Mouse (Mus musculus): ENCODE results near the gene Ube2e2. TPM values are rescaled to one million over a fixed set of nuclear protein-coding genes. Genes with fewer than 3 reads are reported as not detected.
A peak's percentile ranks its signal among the peaks of the same experiment; 100 is the strongest.

Gene Ube2e2
- total and polyA plus RNA-seq, 3 experiments, result not detected

DNA sequence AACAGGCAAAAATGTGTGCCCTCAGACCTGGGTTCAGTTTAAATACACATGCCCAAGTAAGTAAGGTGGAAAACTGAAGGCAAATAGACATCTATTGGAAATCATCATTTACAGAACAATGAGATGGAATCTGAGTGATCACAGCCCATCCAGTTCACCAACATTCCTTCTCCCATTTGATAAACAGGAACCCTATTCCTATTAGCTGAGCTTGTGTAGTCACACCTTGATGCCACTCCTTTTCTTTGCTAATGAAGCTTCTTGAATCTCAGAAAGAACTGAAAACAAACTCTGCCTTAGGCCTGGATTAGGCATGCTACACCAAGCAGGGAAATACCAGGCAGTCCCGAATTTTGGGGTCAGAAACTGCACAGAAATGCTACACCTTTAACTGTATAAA is 227.8 kb downstream of the Ube2e2 start:
- no peak for DNase-seq (ENCODE audit: extremely low read depth)
- in situ Hi-C loops (cut with MboI; ENCODE audit: low pct_ligation_motif_present, low pct_unique_long_range_greater_than_20kb, low sequenced_read_pairs) (no loop called here), dilution Hi-C loops (cut with MboI; ENCODE audit: extremely low pct_ligation_motif_present, extremely low pct_unique_long_range_greater_than_20kb, low sequenced_read_pairs) (no loop called here)
- no peak overlapping the region for H3K4me3 ChIP-seq (replicated peaks in 1 of 3; ENCODE audit: low read depth in 2 of 3, low read length in 2 of 3, poor library complexity in 1 of 3)
- H3K4me2 ChIP-seq (ENCODE audit: insufficient read depth, low read depth, poor library complexity, severe bottlenecking), result no peak overlapping the region
- no peak for TF ChIP-seq POLR2A (IDR thresholded peaks at IDR 0.05; ENCODE audit: low read depth, low read length)
- TF ChIP-seq IRF4 (IDR thresholded peaks at IDR 0.05; ENCODE audit: low read depth, low read length), result no peak
- no peak for TF ChIP-seq JUND (conservative IDR thresholded peaks at IDR 0.05; ENCODE audit: low read depth, low read length)
- no peak for TF ChIP-seq SIN3A (IDR thresholded peaks at IDR 0.05; ENCODE audit: low read length)
- TF ChIP-seq GABPA (IDR thresholded peaks at IDR 0.05; ENCODE audit: insufficient replicate concordance, low read depth, low read length), result no peak
- TF ChIP-seq UBTF (IDR thresholded peaks at IDR 0.05; ENCODE audit: low read depth, low read length), result no peak
- no peak for TF ChIP-seq HCFC1 (IDR thresholded peaks at IDR 0.05; ENCODE audit: low read depth, low read length)
- TF ChIP-seq CHD1 (IDR thresholded peaks at IDR 0.05; ENCODE audit: low read depth, low read length), result no peak
- TF ChIP-seq MAX (IDR thresholded peaks at IDR 0.05; ENCODE audit: low read length), result no peak
- no peak for TF ChIP-seq JUN (IDR thresholded peaks at IDR 0.05; ENCODE audit: insufficient read depth, low read depth, low read length)
- TF ChIP-seq TBP (conservative IDR thresholded peaks at IDR 0.05; ENCODE audit: low read depth, low read length), result no peak
- no peak for TF ChIP-seq PAX5 (IDR thresholded peaks at IDR 0.05; ENCODE audit: low read length)
- no peak for TF ChIP-seq CHD2 (IDR thresholded peaks at IDR 0.05; ENCODE audit: low read length)
- TF ChIP-seq NELFE (IDR thresholded peaks at IDR 0.05; ENCODE audit: low read depth, low read length), result no peak
- no peak for TF ChIP-seq ZKSCAN1 (IDR thresholded peaks at IDR 0.05; ENCODE audit: borderline replicate concordance, low read depth, low read length)
- no peak for TF ChIP-seq MYC (IDR thresholded peaks at IDR 0.05; ENCODE audit: low read depth, low read length)
- no peak for TF ChIP-seq ZNF384 (IDR thresholded peaks at IDR 0.05; ENCODE audit: low read depth, low read length)
- no peak for TF ChIP-seq MEF2A (IDR thresholded peaks at IDR 0.05; ENCODE audit: borderline replicate concordance, low read depth, low read length)
- no peak for TF ChIP-seq RCOR1 (conservative IDR thresholded peaks at IDR 0.05; ENCODE audit: low read depth, low read length)
- TF ChIP-seq SMC3 (IDR thresholded peaks at IDR 0.05; ENCODE audit: low read depth, low read length), result no peak
- peaks cover 7% of the 10 kb centered on the region for H3K9me3 ChIP-seq (replicated peaks; ENCODE audit: low read length)
- H3K27me3 ChIP-seq (replicated peaks), result no peaks in the 10 kb centered on the region
- H3K79me2 ChIP-seq (replicated peaks; ENCODE audit: control insufficient read depth, extremely low read depth, insufficient read depth, poor library complexity, severe bottlenecking), result no peaks in the 10 kb centered on the region
- H3K27ac ChIP-seq (ENCODE audit: insufficient read depth, low read depth), result no peak overlapping the region
- no peaks in the 10 kb centered on the region for H3K36me3 ChIP-seq (replicated peaks in 1 of 2; ENCODE audit: control insufficient read depth in 1 of 2, insufficient read depth in 1 of 2, low read length in 1 of 2)
- H3K4me1 ChIP-seq (ENCODE audit: control insufficient read depth in 1 of 2, insufficient read depth in 2 of 2), result peaks cover 0 to 34% of the 10 kb centered on the region in 2 experiments; a peak in 3 of 4 replicates
- no peak overlapping the region for H3K9ac ChIP-seq (ENCODE audit: insufficient read depth, low read depth)

DNA sequence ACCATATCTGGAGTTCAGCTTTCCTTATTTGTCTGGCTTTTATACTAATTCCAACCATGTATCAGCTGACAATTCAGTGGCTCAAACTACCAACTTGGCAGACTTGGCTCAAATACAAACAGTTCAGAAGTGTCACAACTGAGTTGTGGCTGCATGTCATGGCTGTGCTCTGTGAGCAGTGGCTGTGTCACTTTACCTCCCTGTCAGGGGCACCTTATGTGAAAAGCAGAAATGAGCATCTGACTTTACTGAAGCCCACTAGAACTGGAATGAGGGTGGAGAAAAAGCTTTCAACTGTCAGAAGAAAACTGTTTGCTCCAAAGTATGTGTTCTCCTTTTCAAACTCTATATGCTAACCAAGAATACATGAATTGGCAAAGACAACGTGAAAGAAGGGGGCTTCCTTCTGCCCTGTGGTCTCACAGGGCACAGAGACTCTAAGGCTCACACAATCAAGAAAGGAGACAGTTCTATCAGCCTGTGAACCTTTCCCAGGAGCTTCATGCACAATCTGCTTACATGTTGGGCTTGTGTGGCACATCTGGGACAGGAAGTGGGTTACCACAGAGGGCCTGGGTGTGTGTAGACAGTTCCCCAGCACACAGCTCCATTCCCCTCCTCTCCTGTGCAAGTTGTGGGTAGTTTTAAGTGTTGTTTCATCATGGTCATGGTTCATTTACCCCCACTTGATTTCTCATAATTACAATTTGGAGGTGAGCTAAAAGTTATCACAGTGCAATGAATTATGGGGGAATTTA is 228.6 kb downstream of the Ube2e2 start:
- Histone ChIP-seq H3K9ac (ENCODE audit: insufficient read depth, low read depth) (no peak overlapping the region), H3K4me3 (replicated peaks in 1 of 3; ENCODE audit: low read depth in 2 of 3, low read length in 2 of 3, poor library complexity in 1 of 3) (no peak overlapping the region), H3K9me3 (replicated peaks; ENCODE audit: low read length) (peaks cover 7% of the 10 kb centered on the region), H3K27me3 (replicated peaks) (no peaks in the 10 kb centered on the region), H3K4me2 (ENCODE audit: insufficient read depth, low read depth, poor library complexity, severe bottlenecking) (no peak overlapping the region), H3K27ac (ENCODE audit: insufficient read depth, low read depth) (no peak overlapping the region), H3K4me1 (ENCODE audit: control insufficient read depth in 1 of 2, insufficient read depth in 2 of 2) (peaks cover 0 to 34% of the 10 kb centered on the region in 2 experiments; a peak in 3 of 4 replicates), H3K79me2 (replicated peaks; ENCODE audit: control insufficient read depth, extremely low read depth, insufficient read depth, poor library complexity, severe bottlenecking) (no peaks in the 10 kb centered on the region), H3K36me3 (replicated peaks in 1 of 2; ENCODE audit: control insufficient read depth in 1 of 2, insufficient read depth in 1 of 2, low read length in 1 of 2) (no peaks in the 10 kb centered on the region)
- dilution Hi-C loops (cut with MboI; ENCODE audit: extremely low pct_ligation_motif_present, extremely low pct_unique_long_range_greater_than_20kb, low sequenced_read_pairs), result no loop called here
- TF ChIP-seq ETS1 (conservative IDR thresholded peaks at IDR 0.05; ENCODE audit: low read depth, low read length) (peak; percentile 27; the same call in 1 of the 2 replicates), USF2 (conservative IDR thresholded peaks at IDR 0.05; ENCODE audit: low read depth, low read length) (no peak), BHLHE40 (IDR thresholded peaks at IDR 0.05; ENCODE audit: low read depth, low read length) (peak; percentile 27; the same call in 1 of the 2 replicates), E2F4 (IDR thresholded peaks at IDR 0.05; ENCODE audit: insufficient replicate concordance, low read depth, low read length) (no peak), POLR2A (IDR thresholded peaks at IDR 0.05; ENCODE audit: low read depth, low read length) (no peak), ZNF384 (IDR thresholded peaks at IDR 0.05; ENCODE audit: low read depth, low read length) (no peak), ZC3H11A (IDR thresholded peaks at IDR 0.05; ENCODE audit: low read depth, low read length) (no peak)
- DNase-seq (ENCODE audit: extremely low read depth), result peak; percentile 73
- in situ Hi-C loops (cut with MboI; ENCODE audit: low pct_ligation_motif_present, low pct_unique_long_range_greater_than_20kb, low sequenced_read_pairs), result no loop called here

All from CH12.LX (cell line).